Mouse (Mus musculus): Measurements from ENCODE around the gene Gm21985.

Gene Gm21985

GRCm38 (mm10) chr2:112332051-112332898 is 66.2 kb downstream of the Gm21985 start:
- no peak for DNase-seq (ENCODE audit: low spot score in 2 of 2)

DNA sequence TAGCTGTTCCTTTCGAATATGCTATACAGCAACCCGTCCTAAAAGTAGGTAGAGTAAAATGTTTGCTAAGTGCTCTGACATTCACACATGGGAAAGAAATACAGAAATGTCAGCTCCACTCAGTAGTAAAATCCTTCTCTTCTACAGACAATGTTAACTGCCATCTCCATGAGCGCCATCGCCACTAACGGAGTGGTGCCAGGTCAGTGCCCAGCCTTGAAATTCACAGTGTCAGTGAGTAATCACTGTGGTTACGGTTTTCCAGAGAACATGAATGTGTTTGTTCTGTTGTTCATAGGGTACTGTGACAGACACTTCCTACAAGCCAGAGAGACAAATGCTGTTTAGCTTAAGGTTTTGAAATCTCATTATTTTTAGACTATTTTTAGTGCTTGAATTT is 71.1 kb downstream of the Gm21985 start:
- DNase-seq (ENCODE audit: low spot score in 2 of 2): no peak

DNA sequence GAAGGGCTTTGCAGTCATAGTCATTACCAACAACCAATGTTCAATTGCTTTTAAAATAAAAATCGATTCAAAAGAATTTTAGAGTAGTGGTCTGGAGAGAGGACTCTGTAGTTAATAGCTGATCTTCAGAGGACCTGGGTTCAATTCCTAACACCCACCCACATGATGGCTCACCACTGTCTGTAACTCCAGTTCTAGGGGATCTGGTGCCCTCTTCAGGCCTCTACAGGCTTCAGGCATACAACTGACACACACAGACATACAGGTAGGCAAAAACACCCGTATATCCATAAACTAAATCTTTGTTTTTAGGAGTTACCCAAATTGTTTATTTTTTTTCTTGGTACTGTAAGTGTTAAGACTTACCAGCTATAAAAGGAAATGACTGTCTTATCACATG is 73.6 kb downstream of the Gm21985 start:
- no peak for DNase-seq (ENCODE audit: low spot score in 2 of 2)

- no peak for DNase-seq (ENCODE audit: low spot score in 2 of 2)
Measured at GRCm38 (mm10) chr2:112341117-112341516, 75.0 kb downstream of the Gm21985 start.

DNA sequence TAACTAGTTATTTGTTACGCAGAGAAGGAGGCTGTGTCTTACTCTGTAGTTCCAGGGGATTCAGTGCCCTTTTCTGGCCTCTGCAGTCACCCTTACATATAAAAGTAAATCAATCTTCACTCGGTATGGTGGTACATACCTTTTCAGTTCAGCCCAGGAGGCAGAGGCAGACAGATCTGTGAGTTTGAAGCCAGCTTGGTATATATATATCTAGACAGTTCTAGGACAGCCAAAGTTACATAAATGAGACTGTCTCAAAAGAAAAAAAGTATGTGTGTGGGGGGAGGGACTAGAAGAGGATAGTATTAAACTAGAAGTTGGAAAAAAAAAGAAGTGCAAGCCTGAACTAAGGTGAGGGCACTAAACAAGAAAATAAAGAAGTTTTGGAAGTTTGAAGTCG is 82.1 kb downstream of the Gm21985 start:
- DNase-seq (ENCODE audit: low spot score in 2 of 2): no peak

DNA sequence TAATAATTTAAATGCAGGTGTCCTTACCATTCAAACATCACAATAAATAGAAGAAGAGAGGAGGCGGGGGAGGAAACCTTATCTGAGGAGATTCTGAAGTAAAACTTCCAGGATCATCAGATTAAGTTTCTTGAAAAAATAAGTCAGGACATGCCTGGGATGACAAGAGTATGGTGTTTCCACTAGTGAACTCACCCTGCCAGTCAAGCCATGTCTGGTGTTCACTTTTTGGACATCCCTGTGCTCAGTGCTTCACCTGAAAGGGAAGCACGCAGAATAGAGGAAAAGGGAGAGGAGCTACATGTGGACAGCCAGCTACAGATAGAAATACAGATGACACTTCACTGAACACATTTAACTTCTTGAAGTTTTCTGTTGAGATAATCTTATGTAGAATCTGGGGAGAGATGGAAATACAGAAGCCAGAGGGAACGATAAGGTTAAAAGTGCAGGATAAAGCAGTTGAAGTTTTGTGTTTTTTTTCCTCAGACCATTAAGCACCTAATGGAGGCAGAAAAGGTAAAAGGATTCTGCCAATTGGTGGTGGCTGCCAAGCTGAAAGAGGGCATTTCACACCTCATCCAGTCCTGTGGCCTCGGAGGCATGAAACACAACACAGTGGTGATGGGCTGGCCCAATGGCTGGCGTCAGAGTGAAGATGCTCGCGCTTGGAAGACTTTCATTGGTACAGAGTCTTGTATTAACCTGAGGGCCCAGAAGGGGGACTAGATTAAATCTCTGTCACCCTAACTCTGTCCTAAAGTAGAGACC is 87.8 kb downstream of the Gm21985 start:
- no peak for DNase-seq (ENCODE audit: low spot score in 2 of 2)

DNA sequence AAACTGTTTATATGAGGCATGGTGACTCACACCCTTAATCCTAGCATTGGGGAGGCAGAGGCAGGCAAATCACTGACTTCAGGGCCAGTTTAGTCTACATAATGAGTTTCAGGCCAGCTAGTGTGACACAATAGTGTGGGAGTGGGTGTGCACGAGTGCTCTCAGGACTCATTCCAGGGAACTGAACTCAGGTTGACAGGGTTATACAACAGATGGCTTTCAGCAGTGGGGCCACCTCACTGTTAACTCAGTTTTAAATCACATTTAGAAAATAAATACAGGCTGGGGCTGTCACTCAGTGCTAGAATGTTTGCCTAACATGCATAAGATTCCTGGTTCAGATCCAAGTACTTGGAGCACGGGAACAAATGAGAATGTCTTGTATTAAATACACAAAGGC is 93.5 kb downstream of the Gm21985 start:
- no peak for DNase-seq (ENCODE audit: low spot score in 2 of 2)

DNA sequence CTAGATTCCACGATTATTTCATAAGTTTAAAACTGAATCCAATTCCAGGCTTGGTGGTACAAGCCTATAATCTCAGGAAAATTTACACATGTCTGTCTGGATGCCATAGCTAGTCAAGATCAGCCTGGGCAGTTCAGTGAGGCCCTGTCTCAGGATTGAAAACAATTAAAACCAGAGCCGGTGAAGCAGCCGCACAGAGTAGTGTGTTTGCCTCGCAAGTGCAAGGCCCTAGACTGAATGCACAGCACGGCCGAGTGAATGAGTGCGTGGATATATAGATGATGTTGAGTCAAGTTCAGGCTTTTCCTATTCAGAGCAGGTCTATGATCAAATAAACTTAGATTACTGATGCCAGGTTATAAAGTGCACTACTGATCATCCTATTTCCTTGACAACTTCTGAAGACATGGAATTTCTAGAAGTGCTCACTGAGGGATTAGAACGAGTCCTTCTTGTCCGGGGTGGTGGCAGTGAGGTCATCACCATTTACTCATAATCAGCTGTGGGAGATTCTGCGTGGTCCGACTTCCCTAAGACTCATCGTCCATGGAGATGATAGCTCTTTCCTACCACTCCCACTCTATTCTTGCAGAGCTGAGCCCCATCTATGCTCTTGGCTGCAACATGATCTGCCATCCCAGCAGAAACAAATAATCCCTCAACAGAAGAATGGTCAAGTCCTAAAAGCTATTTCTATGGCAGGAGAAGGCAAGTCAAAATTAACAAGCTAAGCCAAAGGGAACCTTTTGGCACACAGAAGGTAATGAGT is 94.1 kb downstream of the Gm21985 start:
- no peak for DNase-seq (ENCODE audit: low spot score in 2 of 2)

DNA sequence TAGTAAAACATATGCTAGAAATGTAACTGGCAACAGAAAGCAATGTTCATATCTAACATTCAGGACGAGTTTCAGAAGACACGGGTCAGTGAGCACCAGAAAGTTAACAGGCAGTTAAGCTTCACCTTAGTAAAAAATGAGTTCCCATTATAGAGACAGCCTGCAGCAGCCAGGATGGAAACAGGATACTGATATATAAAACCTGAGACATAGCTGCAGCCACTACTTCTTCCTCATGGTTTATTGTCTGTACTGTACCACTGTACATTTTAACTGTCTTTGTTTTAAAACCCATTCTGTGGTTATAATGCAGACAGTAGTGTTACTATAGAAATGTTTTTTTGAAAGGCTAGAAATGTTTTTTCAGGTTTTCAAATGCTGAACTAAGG is 94.7 kb downstream of the Gm21985 start:
- no peak for DNase-seq (ENCODE audit: low spot score in 2 of 2)

DNA sequence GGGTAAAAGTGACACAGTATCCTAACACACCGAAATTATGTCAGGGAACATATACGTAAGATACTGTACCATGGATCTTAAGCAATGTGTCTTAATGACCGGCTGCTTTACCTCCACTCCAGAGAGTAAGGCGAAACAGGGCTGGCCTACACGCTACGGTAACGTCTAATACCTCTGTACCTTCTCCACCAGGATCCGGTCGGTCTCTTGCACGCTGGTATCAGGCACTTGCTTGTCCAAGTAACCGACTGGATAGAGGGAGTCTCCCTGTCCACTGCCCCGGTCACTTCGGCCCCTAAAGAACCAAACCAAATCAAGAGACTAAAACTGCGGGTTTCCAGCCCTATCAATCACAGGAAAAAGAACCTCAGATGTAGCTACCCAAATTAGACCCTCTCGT is 101.1 kb downstream of the Gm21985 start:
- DNase-seq (ENCODE audit: low spot score in 2 of 2): no peak

DNA sequence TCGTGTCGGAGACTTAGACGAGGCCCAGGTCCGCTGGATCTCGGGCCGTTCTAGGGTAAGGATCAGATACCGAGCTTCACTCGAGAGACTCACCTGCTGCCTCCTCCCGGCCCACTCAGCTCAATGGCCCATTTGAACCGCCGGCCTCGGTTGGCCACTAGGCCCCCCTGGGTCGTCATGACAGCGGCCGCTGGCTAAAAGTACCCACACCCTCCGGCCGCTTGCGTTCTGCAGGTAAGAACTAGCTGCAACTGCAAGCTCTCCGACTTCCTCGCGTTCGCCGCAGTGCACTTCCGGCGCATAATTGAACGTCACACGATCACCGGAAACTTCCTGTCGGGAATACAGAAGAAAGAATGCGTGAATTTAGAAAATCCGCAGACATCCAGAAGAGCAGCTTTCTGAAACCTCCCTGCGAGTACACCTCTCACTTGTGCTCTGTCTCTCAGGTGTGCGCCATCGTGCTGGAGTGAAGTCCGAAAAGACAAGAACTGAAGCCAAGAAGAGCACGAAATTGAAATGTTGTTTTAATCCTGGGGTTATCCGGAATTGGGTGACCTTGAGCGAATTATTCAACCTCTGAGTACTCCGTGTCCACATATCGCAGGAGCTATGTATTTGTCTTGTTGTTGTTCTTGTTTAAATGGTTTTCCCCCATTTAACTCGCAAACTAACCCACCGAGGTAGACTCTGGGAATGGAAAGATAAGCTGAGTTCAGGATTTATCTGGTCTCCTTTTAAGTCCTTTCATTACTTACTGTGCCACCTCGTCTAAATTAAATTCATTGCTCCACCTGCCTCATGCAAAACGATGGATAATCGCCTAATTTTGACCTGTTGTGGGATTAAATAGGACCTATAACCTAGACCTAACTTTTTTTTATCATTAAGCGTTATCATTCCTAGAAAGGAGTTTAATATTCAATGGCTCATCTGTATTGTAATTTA is 101.9 kb downstream of the Gm21985 start, which contains the start of gene Emc4:
Gene Emc4, minus strand, starts transcription at position 302 of the 948 bp plus-strand sequence.
- DNase-seq (ENCODE audit: low spot score in 2 of 2): peak; percentile 82 to 88

- DNase-seq (ENCODE audit: low spot score in 2 of 2): no peak
Measured at GRCm38 (mm10) chr2:112369941-112370340, 103.8 kb downstream of the Gm21985 start.

- no peak for DNase-seq (ENCODE audit: low spot score in 2 of 2)
Measured at GRCm38 (mm10) chr2:112373141-112373540, 107.0 kb downstream of the Gm21985 start.

GRCm38 (mm10) chr2:112374610-112375009 is 108.5 kb downstream of the Gm21985 start:
- no peak for DNase-seq (ENCODE audit: low spot score in 2 of 2)

DNA sequence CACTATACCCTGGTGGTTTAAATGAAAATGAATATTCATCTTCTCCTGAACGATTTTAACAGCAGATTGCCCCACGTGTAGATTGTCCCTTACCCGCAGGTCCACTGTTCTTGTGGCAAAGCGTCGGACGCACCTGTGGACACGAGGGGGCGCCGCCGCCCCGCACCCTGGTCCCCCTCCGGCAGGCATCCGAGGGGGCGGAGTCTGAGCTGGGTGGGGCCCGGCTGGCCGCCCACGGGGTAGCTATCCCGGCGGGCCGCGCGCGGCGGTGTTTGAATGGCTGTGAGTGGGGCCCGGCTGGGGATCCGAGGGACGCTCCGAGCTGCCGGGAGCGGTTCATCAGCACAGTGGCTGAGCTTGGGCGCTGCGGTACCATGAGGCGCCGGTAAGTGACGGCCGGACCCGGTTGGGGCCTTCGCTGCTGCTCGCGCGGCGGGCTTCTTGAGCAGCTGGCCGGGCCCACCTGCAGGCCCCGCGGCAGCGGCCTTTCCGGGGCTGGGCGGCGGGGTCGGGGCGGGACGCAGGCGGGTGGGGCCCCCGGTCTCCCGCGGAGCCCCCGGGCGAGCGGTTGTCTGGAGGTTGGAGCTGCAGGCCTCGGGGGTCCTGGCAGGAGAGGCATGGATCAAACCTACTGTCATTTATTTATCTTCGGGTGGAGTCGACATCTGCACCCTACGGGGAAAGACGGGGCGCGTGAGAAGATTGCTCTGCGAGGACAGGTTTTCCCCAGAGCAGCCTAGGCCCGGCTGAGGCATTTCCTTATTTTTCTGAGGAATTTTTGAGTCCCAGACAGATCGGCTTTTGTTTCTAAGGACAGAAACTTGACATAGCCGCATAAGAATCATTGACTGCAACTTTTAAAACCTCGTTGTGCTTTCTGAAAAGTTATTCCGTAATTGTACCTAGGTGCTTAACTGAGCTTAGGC is 113.1 kb downstream of the Gm21985 start, which contains the start of gene Katnbl1:
Gene Katnbl1, plus strand, starts transcription at position 239 of the 926 bp plus-strand sequence.
- DNase-seq (ENCODE audit: low spot score in 2 of 2): peak; percentile 93 to 94

- DNase-seq (ENCODE audit: low spot score in 2 of 2): no peak
Measured at GRCm38 (mm10) chr2:112380131-112380530, 114.0 kb downstream of the Gm21985 start.

DNA sequence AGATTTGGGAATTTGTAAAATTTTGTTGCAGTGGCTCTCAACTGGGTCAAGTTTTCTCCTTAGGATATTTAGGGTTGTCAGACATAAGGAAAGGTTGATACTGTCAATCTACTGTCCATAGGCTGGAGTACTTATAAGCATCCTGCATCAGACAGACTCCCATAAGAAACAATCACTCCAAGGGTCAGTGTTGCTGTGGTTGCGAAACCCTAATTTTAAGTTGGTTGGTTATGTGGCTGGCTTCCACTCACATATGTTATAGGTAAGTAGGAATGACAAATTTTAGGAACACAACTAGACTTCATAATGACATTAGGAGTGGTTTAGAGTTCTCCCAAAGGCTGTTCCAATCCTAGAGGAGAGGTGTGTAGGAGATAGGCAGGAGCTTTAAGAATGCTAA is 115.1 kb downstream of the Gm21985 start:
- no peak for DNase-seq (ENCODE audit: low spot score in 2 of 2)

DNA sequence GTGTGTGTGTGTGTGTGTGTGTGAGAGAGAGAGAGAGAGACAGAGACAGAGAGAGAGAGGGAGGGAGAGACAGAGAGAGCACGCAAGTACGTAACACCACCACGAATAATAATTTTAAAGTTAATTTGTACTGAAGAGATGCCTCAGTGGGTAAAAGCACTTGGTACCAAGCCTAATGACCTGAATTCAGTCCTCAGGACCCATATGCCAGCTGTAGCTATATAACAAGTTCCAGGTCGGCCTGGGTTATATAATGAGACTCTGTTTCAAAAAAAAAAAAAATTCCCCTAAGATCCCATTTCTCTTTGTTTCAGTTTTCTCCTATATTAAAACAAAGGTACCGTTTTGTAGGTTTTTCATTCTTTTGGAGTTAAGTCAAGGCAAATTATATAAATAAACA is 124.7 kb downstream of the Gm21985 start:
- DNase-seq (ENCODE audit: low spot score in 2 of 2): no peak

- no peak for DNase-seq (ENCODE audit: low spot score in 2 of 2)
Measured at GRCm38 (mm10) chr2:112391346-112392000, 125.4 kb downstream of the Gm21985 start.
